Mouse (Mus musculus): ENCODE measurements around the gene Odf2l.

The Odf2l gene

DNA sequence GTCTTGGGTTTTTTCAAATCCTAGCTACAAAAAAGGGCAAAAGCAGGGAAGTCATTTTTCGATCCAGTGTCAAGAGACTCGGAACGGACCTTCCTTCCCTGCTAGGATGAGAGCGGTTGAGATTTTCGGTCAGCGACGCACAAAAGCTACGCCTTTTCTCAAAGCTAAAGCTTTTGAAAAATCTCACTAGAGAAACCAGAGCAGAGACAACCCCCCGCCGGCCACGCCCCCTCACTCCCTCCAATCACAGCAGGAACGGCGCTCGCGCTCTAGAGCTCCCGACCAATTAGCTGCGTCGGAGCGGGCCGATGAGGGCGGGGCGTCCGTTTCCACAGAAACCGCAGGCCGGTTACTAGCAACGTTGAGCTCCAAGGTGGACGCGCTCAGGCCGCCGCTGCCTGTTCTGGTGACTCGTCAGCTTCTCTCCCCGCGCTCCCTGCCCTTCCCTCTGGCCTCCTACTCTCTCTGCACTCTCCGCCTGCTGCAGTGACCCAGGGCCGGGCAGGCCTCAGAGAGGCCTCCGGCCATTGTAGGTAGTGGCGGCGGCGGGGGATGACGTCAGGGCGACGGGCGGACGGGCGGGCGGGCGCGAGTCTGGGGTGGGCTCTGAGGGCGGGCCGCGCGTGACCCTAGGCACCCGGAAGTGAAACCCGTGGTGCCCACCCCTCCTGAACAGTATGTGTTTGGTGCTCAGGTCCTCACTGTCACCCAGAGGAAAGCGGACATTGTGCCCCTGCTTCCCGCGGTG lies at the start of gene Odf2l:
Odf2l (plus strand) TSS at position 335 of the 748 bp plus-strand sequence.
- DNase-seq (ENCODE audit: extremely low spot score) = peak; percentile 97

- DNase-seq (ENCODE audit: extremely low spot score) = no peak
Observed at GRCm38 (mm10) chr3:145068964-145069363, 49.4 kb upstream of the Odf2l start.

DNA sequence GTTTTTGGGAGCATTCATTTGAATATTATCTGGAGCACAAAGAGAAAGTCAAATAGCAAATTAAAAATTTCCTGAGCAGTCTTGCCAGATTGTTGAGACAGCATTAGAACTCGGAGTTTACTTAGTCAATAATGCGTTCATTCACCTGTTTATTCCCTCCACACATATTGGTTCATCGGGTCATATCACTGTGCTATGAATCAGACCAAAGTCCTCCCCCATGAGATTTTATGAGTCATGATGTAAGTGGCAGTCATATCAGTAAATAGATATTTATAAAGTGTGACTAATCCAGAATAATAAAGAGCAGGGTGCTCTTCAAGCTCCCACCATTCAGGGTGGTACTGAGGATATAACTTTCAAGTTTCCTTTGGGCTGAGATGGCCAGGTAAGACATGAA lies 46.0 kb upstream of the Odf2l start:
- DNase-seq (ENCODE audit: extremely low spot score) = no peak

- DNase-seq (ENCODE audit: extremely low spot score) = no peak
Observed at GRCm38 (mm10) chr3:145078405-145078804, 40.0 kb upstream of the Odf2l start.

- no peak for DNase-seq (ENCODE audit: extremely low spot score)
Observed at GRCm38 (mm10) chr3:145080904-145081303, 37.5 kb upstream of the Odf2l start.

- no peak for DNase-seq (ENCODE audit: extremely low spot score)
Observed at GRCm38 (mm10) chr3:145083081-145083480, 35.3 kb upstream of the Odf2l start.

DNA sequence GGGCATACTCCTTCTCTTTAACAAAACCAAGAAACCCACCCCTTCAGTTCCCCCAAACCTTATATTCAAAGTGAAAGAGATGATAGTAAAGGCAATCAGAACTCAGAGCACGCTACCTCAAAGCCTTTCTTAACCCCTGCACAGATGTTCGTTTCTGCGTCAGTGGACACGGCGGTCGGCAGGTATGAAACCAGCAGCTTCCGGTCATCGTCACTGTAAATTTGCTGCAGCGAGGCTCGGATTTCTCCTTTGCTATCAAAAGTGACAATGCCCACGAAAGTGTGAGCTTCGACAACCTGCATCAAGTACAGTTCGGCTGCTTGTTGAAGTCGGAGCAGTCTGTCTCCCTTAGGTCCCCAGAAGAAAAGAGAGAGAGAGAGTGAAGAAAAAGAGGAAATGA lies 32.2 kb upstream of the Odf2l start:
- no peak for DNase-seq (ENCODE audit: extremely low spot score)

- DNase-seq (ENCODE audit: extremely low spot score) = no peak
Observed at GRCm38 (mm10) chr3:145087857-145088598, 30.4 kb upstream of the Odf2l start.

GRCm38 (mm10) chr3:145099291-145099690 lies 19.1 kb upstream of the Odf2l start, which contains the start of gene Clca2:
Gene Clca2 (minus strand): TSS chr3:145099443.
- no peak for DNase-seq (ENCODE audit: extremely low spot score)

DNA sequence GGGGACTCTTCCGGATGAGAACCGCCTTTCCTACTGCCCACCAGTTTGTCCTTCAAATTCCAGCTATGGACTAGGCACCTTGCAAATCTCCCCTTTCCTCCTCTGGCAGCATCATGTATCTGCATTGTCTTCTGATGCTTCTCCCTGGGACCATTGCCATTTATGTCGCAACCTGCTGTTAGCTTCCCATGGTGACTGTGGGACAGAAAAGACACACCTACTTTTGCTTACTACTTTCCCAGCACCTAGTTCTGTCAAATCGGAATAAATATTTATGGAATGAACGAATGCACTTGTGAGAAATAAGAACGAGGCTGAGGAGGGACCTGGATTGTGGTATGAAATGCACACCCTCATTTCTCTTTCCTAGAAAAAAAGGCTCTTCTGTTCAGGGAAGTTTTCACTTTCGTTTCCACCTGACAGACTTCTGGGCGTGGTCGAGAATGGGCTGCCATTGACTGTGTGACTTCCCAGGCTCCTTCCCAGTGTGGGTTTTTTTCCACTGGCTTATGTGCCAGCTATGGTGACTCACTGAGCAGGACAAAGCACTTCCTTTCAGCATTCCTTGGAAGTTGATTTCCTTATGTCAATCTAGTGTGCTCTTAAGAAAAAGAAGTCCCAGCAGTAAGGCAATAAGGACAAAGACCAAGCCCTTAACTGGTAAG lies 16.4 kb upstream of the Odf2l start:
- DNase-seq (ENCODE audit: extremely low spot score) = no peak

- no peak for DNase-seq (ENCODE audit: extremely low spot score)
Observed at GRCm38 (mm10) chr3:145103321-145103720, 15.1 kb upstream of the Odf2l start.

DNA sequence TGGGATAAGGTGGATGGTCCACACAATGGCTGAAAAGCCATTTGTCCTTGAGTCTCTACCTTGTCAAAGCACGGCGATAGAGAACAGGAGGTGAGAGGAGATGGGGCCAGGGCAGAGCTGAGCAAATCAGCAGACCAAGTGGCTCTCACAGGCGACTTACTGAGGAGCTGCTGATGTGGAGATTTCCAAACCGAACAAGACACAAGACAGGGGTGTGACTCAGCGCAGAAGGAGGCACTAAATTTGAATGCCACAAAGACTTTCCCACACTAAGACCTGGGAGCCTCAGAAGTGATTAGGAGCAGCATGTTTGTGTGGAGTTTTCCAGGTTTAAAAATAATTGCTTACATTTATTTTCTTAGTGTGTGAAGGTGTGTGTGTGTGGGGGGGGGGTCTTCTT lies 14.6 kb upstream of the Odf2l start:
- DNase-seq (ENCODE audit: extremely low spot score) = no peak

- DNase-seq (ENCODE audit: extremely low spot score) = no peak
Observed at GRCm38 (mm10) chr3:145105076-145105772, 13.2 kb upstream of the Odf2l start.

GRCm38 (mm10) chr3:145105773-145106504 lies 12.4 kb upstream of the Odf2l start:
- no peak for DNase-seq (ENCODE audit: extremely low spot score)

DNA sequence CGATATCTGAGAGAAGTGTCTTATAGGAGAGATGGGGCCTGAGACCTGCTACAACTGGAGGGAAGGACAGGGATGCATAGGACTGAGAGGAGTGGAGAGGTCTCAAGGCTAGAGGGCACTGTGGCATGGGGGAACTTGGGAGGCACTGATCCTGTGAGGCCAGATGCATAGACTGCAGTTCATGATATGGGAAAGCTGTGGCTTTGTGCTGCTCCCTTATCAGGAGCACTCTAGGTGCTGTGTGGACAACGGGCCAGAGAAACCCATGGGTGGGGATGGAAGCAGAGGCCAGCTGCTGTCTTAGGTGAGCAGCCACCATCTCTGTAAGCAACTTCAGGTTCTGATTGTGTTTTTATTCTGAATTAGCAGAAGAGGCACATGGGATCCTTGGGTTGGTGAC lies 3.2 kb upstream of the Odf2l start:
- DNase-seq (ENCODE audit: extremely low spot score) = no peak

GRCm38 (mm10) chr3:145117637-145118036 lies 751 bp upstream of the Odf2l start:
- DNase-seq (ENCODE audit: extremely low spot score) = no peak

- no peak for DNase-seq (ENCODE audit: extremely low spot score)
Observed at GRCm38 (mm10) chr3:145119002-145119358, 592 bp downstream of the Odf2l start.

GRCm38 (mm10) chr3:145119425-145119824 lies 1.0 kb downstream of the Odf2l start:
- DNase-seq (ENCODE audit: extremely low spot score) = no peak

DNA sequence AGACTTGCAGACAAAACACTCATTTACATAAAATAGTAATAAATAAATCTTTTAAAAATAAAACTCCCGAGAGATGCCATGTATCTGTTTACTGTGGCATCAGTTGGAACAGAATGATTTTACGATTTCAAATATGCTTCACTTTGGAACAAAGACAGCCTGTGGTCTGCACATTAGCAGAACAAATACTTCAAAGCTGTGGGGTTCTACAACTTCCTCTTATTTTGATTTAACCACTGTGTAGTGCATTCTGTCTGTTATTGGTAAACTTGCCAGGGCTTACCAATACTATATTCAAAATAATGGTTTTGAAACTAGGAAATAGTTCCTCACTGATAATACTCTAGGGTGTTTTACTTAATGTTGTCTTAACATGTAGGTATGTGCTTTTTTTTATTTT lies 8.2 kb downstream of the Odf2l start:
- no peak for DNase-seq (ENCODE audit: extremely low spot score)

- no peak for DNase-seq (ENCODE audit: extremely low spot score)
Observed at GRCm38 (mm10) chr3:145129356-145129755, 11.0 kb downstream of the Odf2l start.

DNA sequence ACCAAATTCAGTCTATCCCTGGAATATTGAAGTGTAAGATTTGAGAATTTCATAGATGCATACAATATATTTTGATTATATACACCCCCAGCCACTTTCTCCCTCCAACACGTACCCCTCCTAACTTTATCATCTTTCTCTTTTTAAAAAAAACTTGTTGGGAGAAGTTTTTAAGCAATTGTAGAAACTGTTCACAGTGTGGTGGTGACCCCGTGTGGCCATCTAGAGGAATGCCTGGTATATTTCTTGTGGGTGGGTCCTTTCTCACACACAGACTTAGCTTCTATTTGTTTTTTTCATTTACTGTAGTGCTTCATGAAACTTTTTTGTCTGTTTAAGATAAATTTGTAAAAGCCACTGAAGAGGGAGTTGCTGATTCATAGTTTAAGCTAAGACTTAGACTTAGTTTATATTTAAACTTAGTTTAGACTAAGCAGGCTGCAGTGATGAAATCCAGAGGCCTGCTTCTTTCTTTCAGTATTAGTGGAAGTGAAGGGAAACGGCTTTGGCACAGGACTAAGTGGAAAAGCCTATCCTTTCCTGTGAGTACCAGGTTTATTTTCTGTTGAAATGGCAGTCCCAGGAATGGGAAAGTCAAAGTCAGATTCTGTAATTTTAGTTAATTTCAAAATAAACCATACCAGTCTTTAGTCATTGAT lies 13.0 kb downstream of the Odf2l start:
- DNase-seq (ENCODE audit: extremely low spot score) = no peak
